Mouse (Mus musculus) heart, embryonic 11.5 days (tissue): Measurements from ENCODE around the gene Mab21l3. TPM values are rescaled to one million over a fixed set of nuclear protein-coding genes. Genes with fewer than 3 reads are reported as not detected.
A peak's percentile ranks its signal among the peaks of the same experiment; 100 is the strongest.

ENCODE experiments used
- ATAC-seq: fragments of 200-750 bp; cut with Nextera tagmentation; replicated peaks from 2 replicates; pipeline ENCODE4 v1.8.0; 2017; ENCODE audit warnings: moderate library complexity; ENCODE audit not compliant: insufficient number of reproducible peaks, low FRiP score, low TSS enrichment
- H3K27ac ChIP-seq: fragments of 300-500 bp; sonication (generic); 2 replicates; pipeline ENCODE4 v1.5.1; 2014; ENCODE audit warnings: mild to moderate bottlenecking, low read depth, low read length
- H3K27me3 ChIP-seq: fragments of 300-500 bp; sonication (generic); 2 replicates; pipeline ENCODE4 v1.6.1; 2014; ENCODE audit warnings: mild to moderate bottlenecking, low read length, mixed read lengths; ENCODE audit not compliant: control insufficient read depth, insufficient read depth
- H3K36me3 ChIP-seq: fragments of 300-500 bp; sonication (generic); 2 replicates; pipeline ENCODE4 v1.6.1; 2014; ENCODE audit warnings: mild to moderate bottlenecking, low read length, moderate library complexity, mixed read lengths; ENCODE audit not compliant: control insufficient read depth, insufficient read depth
- H3K4me1 ChIP-seq: fragments of 300-500 bp; sonication (generic); 2 replicates; pipeline ENCODE4 v1.6.1; 2014; ENCODE audit warnings: low read length; ENCODE audit not compliant: control insufficient read depth, insufficient read depth
- H3K4me2 ChIP-seq: fragments of 300-500 bp; sonication (generic); 2 replicates; pipeline ENCODE4 v1.6.1; 2014; ENCODE audit warnings: mild to moderate bottlenecking, moderate library complexity
- H3K4me3 ChIP-seq: fragments of 300-500 bp; sonication (generic); 2 replicates; pipeline ENCODE4 v1.5.1; 2014; ENCODE audit warnings: low read depth, low read length
- H3K9ac ChIP-seq: fragments of 300-500 bp; sonication (generic); 2 replicates; pipeline ENCODE4 v1.6.1; 2014; ENCODE audit warnings: mild to moderate bottlenecking, low read depth, low read length, moderate library complexity
- H3K9me3 ChIP-seq: fragments of 300-500 bp; sonication (generic); replicated peaks from 2 replicates; pipeline ENCODE4 v1.6.1; 2016; ENCODE audit warnings: low read length; ENCODE audit not compliant: control insufficient read depth
- WGBS: fragments of 180-500 bp; shearing (Covaris S2); extraction: QIAGEN DNeasy Blood & Tissue Kit; methylation state at CpG from one replicate; pipeline ENCODE4 v1.1.7; 2014; ENCODE audit not compliant: insufficient replicate concordance; 5-methylcytosine and 5-hydroxymethylcytosine counted together
- polyA plus RNA-seq: library from polyadenylated mRNA; unstranded; fragments of >200 nt; fragmentation: Nextera tagmentation; extraction: Ambion mirVana; gene quantifications from 2 replicates; pipeline ENCODE4 v1.2.1, GENCODE M21; 2014

Gene Mab21l3
- polyA plus RNA-seq, 1 experiment from 2014 or later = 0.11 TPM

DNA sequence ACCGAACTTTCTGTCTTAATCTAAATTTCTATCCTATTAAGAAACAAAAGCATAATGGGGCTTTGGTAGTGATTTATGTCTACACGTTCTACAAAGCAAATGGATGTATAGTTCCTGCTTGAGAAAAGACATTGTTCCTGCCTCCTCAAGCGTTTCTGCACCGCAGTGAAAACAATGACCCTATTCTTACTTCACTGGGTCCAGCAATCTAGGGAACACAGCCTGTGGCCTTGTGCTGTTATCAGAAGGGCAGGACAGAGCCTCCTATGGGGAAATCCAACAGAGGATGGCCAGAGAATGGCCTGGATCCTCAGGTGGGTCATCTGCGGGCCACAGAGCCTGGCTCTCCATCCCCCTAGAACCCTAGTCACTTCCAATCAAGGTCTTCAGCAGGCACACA lies 29.4 kb upstream of the Mab21l3 start:
- Histone ChIP-seq H3K9ac (no peak overlapping the region), H3K4me1 (no peaks in the 10 kb centered on the region; the same call in 1 of the 2 replicates), H3K4me2 (no peak overlapping the region), H3K27ac (no peak overlapping the region; the same call in 1 of the 2 replicates), H3K9me3 (no peaks in the 10 kb centered on the region), H3K4me3 (no peak overlapping the region), H3K36me3 (no peaks in the 10 kb centered on the region; the same call in 1 of the 2 replicates), H3K27me3 (no peaks in the 10 kb centered on the region)
- ATAC-seq = no peak
- 63% methylated on average over 5 of the region's 5 CpGs for WGBS

- no peak overlapping the region for H3K4me2 ChIP-seq
- no peak overlapping the region for H3K4me3 ChIP-seq
- H3K9me3 ChIP-seq = no peaks in the 10 kb centered on the region
- no peaks in the 10 kb centered on the region; the same call in 1 of the 2 replicates for H3K4me1 ChIP-seq
- no peaks in the 10 kb centered on the region for H3K27me3 ChIP-seq
- 59% methylated on average over 7 of the region's 7 CpGs for WGBS
- 0 out of 2 replicates have a peak overlapping the region, but pooled peaks have one; percentile 28 for H3K9ac ChIP-seq
- ATAC-seq = no peak
- peak overlapping the region; percentile 6 for H3K27ac ChIP-seq
- peaks cover 2% of the 10 kb centered on the region for H3K36me3 ChIP-seq
Observed at GRCm38 (mm10) chr3:101876459-101877285, 27.9 kb upstream of the Mab21l3 start.

- Histone ChIP-seq H3K4me1 (no peaks in the 10 kb centered on the region; the same call in 1 of the 2 replicates), H3K36me3 (peaks cover 2% of the 10 kb centered on the region), H3K4me2 (no peak overlapping the region), H3K4me3 (no peak overlapping the region), H3K9me3 (no peaks in the 10 kb centered on the region), H3K9ac (no peak overlapping the region), H3K27ac (peak overlapping the region; percentile 6; the same call in 1 of the 2 replicates), H3K27me3 (no peaks in the 10 kb centered on the region)
- no peak for ATAC-seq
- 79% methylated on average over 10 of the region's 10 CpGs for WGBS
Observed at GRCm38 (mm10) chr3:101875258-101875920, 26.6 kb upstream of the Mab21l3 start.

DNA sequence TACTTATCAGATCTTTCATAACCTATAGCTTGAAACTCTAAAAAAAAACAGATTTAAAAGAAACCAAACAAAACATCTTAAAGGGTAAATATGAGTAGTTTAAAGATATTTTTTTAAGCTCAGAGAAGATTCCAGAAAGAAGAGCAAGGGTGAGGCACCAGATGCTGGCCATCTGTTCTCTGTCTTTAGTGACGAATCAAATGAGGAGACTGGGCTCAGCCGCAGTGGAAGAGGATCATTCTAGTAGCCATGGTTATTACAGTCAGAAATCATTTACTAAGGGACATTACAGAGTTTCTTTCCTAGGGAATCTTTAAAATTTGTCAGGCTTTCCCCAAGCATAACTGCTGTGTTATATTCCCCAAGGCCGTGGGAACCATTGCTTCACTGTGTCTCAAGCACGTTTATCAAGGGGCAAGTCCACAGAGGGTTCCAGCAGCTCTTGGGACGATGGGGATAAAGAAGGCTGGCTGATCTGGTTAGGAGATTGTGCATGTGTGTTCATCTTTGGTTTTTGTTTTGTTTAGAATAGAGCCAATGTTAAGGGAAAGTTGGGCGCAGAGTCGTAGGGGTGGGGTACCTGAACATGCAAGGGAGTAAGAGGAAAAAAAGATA lies 24.4 kb upstream of the Mab21l3 start:
- Histone ChIP-seq H3K27me3 (no peaks in the 10 kb centered on the region), H3K4me2 (no peak overlapping the region), H3K9me3 (no peaks in the 10 kb centered on the region), H3K27ac (no peak overlapping the region), H3K36me3 (peaks cover 2% of the 10 kb centered on the region), H3K4me1 (no peaks in the 10 kb centered on the region; the same call in 1 of the 2 replicates), H3K9ac (no peak overlapping the region), H3K4me3 (no peak overlapping the region)
- WGBS = 76% methylated on average over 7 of the region's 7 CpGs
- no peak for ATAC-seq

- no peak for ATAC-seq
- H3K36me3 ChIP-seq = peaks cover 2% of the 10 kb centered on the region; the same call in 1 of the 2 replicates
Observed at GRCm38 (mm10) chr3:101871951-101872350, 23.2 kb upstream of the Mab21l3 start.

DNA sequence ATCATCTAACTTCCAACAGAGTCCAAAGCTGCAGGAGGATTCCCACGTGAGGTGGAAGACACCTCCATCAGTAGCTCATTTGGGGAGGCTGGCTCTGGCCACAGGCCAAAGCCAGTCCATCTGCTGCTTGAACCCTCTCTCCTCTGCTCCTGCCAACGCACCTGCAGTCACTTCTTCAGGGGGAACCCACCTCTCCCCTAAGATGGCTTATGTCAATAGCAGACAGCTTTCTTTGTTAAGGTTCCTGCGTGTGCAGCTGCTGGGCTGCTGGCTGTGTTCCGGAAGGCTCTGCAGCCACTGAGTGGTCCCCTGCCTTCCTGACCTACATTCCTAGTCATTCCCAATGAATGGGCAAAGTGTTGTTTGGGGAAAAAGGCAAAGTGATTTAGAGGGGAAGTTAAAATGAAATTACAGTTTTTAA lies 18.3 kb upstream of the Mab21l3 start:
- ATAC-seq = no peak
- H3K9ac ChIP-seq = no peak overlapping the region
- H3K36me3 ChIP-seq = peaks cover 9% of the 10 kb centered on the region
- H3K27ac ChIP-seq = no peak overlapping the region
- 83% methylated on average over 4 of the region's 4 CpGs for WGBS
- no peaks in the 10 kb centered on the region for H3K9me3 ChIP-seq
- no peaks in the 10 kb centered on the region for H3K4me1 ChIP-seq
- H3K4me2 ChIP-seq = no peak overlapping the region
- H3K27me3 ChIP-seq = no peaks in the 10 kb centered on the region
- H3K4me3 ChIP-seq = no peak overlapping the region

More at GRCm38 (mm10) chr3:101871951-101872350, 23.2 kb upstream of the Mab21l3 start:
- Histone ChIP-seq H3K4me1 (no peaks in the 10 kb centered on the region; the same call in 1 of the 2 replicates), H3K27ac (no peak overlapping the region), H3K9ac (no peak overlapping the region), H3K4me2 (no peak overlapping the region), H3K4me3 (no peak overlapping the region), H3K9me3 (no peaks in the 10 kb centered on the region), H3K27me3 (no peaks in the 10 kb centered on the region)
- WGBS = 80% methylated on average over 9 of the region's 9 CpGs

- no peak overlapping the region for H3K4me3 ChIP-seq
- H3K9me3 ChIP-seq = no peaks in the 10 kb centered on the region
- ATAC-seq = no peak
- WGBS = 72% methylated on average over 3 of the region's 3 CpGs
- no peaks in the 10 kb centered on the region for H3K27me3 ChIP-seq
- H3K4me1 ChIP-seq = no peaks in the 10 kb centered on the region
- H3K9ac ChIP-seq = no peak overlapping the region
- H3K27ac ChIP-seq = no peak overlapping the region
- H3K4me2 ChIP-seq = no peak overlapping the region
- H3K36me3 ChIP-seq = peaks cover 13% of the 10 kb centered on the region
Observed at GRCm38 (mm10) chr3:101861856-101862255, 13.1 kb upstream of the Mab21l3 start.

DNA sequence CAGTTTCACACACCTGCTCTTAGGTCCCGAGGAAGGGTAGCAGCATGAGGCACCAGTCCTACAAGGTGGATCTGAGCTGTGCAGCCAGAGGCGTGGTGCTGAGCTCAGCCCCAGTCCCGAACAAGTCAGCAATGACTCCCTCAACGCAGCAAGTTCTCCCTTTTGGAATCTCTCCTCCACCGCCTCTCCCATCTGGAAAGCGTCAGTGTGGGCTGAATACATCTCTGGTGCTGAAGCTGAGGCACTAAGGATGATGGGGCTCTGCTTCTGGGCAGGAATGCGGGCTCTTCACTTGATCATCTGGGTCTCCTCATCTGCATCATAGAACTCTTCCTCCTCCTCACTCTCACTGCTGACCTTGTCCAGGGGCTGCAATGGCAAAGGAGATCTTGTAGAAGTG lies 11.4 kb upstream of the Mab21l3 start:
- Histone ChIP-seq H3K9ac (no peak overlapping the region), H3K9me3 (no peaks in the 10 kb centered on the region), H3K4me2 (no peak overlapping the region), H3K27me3 (no peaks in the 10 kb centered on the region), H3K36me3 (peaks cover 13% of the 10 kb centered on the region), H3K27ac (no peak overlapping the region), H3K4me3 (no peak overlapping the region), H3K4me1 (no peaks in the 10 kb centered on the region)
- ATAC-seq = no peak
- 76% methylated on average over 7 of the region's 7 CpGs for WGBS
